Mouse (Mus musculus): Measurements from ENCODE around the gene Clstn2. TPM values are rescaled to one million over a fixed set of nuclear protein-coding genes. Genes with fewer than 3 reads are reported as not detected.

Gene Clstn2
- 100 to 1,000 TPM; 126 to 148 (median 138) TPM for total RNA-seq (2022)

DNA sequence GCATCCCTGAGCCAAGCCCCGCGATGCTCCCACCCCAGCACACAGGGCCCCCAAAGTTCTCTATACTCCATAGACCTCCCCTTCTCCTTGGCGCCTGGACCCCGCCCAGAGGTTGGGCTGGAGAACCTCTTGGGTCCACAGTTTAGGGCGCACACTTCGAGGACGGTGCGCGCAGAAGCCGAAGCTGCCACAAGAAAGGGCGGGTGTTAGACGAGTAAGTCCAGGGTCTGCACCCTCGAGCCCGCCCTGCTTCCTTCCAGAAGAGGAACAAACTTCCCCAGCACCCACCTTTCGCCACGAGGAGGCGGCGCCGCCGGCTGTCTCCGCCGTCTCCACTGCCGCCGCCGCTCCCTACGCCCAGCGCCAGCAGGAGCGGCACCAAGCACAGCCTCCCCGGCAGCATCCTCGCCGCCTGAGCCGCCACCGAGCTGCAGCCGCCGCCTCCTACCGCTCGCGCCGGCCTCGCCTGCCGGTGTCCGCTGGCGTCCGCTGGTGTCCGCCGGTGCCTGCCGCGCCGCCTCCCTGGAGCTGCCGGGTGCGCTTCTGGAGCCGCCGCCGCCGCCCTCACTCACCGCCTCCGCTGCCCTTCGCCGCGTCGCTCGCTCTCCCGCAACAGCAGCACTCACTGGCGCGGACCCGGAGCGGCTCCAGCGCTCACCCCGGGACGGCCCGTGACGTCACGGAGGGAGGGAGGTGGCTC is at the start of gene Clstn2:
TSS of gene Clstn2 (minus strand) at position 609 of the 700 bp plus-strand sequence.
- DNase-seq (ENCODE audit: low spot score in 2 of 2): peak; percentile 65 to 68

DNA sequence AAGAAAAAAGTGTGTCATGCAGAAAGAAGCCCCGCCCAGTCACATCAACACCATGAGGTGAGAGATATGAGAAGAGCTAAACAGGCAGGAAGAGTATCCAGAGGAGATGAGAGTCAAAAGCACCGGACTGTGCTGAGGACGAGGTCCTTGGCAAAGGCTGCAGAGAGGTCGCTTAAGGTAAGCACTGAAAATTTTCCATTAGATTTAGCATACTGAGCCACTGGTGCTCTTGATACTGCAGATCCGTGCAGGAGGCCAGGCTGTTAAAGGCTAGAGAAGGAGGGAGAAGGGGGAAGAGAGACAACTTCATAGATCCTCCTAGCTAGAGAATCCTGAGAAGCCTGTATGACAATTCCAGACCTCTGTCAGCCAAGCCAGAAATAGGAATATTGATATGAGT is 34.8 kb upstream of the Clstn2 start:
- DNase-seq (ENCODE audit: low spot score in 2 of 2): no peak

DNA sequence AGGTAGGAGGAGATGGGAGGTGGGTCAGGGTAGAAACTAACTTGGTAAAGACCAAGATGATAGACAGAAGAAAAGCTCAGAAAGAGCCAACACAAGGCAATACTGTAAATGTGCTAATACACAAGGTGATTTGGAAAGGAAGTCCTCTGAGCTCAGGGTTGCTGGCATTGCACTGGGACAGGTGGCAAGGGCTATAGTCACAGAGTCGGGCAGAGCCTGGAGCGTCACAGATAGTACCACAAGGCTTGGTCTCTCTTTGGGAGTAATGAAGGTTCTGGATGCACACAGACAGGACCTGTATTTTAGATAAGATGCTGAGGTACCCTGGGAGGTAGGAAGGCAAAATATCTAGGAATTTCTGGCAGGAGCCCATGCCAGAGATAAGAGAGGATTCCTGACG is 28.7 kb upstream of the Clstn2 start:
- no peak for DNase-seq (ENCODE audit: low spot score in 2 of 2)

DNA sequence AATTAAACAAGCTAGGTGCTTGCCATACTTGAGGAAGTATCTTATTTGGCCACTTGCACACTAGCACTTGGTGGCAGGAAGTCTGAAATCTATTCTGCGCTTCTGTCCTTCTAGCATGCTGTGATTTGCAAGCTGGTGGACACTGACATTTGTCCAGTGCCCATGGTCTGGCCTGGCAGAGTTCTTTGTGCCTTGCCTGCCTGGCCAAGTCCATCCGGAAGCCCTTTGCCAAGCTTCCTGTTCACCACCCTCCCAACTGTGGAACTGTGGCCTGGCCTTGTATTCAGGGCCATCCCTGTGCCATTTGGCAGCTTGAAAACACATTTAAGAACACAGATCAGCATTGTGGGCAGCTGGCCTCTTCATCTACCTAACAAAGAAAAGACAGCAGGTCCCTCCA is 24.3 kb upstream of the Clstn2 start:
- no peak for DNase-seq (ENCODE audit: low spot score in 2 of 2)

DNA sequence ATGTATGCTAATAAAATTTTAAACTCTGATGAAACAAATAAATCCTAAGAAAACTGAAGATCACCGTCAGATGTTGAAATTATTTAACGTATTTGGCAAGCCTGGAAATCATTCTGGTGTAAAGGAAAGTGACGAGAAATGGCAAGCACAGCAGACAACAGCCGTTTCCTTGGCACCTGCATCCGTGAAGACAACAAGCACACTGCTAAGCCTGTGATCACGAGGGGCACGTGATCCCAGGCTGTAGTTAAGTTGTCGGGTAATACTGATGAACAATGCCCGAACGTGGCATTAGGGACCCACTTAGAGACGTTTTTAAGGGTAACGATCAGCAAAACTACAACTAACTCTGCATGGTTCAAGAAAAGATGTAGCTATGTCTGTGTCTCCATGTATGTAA is 18.4 kb upstream of the Clstn2 start:
- no peak for DNase-seq (ENCODE audit: low spot score in 2 of 2)

DNA sequence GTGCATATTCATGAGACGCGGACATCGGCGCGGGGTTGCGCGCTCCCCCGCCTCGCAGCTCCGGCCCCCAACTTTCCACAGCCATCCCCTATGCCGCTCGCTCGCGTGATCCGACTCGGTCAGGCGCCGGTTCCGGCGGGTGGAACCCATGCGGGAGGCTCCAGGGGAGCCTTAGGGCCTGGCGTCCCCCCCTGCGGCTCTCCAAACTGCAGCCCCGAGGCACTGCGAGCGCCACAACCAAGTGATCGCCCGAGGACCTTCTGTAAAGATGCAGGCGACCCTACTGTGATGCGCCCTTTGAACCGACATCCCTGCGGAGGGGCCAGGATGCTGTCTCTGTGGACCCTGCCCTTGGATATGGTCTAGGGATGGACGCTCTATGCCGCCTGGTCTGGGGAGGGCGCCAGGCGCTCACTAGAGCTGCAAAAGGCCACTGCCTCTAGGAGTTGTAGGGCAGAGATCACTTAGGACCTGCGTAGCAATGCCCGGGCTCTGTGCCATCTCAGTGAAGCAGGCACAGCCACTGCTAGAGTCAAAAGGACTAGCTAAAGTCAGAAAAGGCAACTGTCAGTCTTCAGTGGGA is 383 bp upstream of the Clstn2 start:
- DNase-seq (ENCODE audit: low spot score in 2 of 2): peak in 1 of 2 experiments; percentile 30

DNA sequence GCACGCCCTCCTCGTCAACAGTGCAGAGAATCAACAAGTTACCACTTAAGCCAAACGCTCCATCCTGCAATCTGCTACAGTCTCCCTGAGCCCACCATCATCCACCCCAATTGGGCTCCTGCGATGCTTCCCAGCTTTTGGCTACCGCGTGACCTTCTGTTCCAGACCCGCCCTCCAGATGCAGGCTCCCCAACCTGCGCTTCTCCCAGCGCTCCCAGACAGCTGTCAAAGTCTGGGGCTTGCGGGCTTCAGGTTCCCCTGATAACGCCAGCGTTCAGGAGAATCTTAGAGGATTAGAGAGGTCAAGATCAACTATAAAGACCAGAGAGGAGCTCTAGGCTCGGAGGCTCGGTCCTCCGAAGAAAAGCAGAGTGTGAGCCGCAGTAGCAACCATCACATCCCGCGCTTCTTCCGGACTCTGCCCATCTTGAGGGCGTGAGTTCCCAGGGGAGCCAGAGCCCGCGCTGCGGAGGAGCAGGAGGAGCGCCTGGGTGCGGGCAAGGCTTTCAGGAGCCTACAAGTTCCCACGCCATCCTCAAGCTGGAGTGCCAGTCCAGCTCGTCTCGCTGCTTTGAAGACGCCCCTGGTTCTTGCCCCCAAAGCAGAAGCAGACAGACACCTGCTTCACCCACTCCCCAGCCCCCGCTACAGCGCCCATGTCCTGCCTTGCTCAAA is 946 bp downstream of the Clstn2 start:
- DNase-seq (ENCODE audit: low spot score in 2 of 2): no peak

DNA sequence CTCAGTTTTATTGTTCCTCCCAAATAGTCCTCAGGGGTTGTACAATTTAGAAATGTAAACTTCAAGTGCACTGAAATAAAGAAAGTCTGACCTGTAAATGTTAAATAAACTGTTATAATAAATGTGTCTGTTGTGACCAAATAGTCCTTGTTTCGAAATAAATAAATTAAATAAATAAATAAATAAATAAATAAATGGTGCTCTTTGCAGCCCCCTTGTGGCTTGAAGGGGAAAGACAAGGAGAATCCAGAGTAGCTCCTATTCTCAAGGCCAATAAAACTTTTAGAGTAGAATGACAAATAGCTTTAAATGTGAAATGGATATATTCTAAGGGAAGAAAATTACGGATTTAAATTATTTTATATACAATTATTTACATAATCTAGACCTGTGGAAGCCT is 2.3 kb downstream of the Clstn2 start:
- DNase-seq (ENCODE audit: low spot score in 2 of 2): peak in 1 of 2 experiments; percentile 49

DNA sequence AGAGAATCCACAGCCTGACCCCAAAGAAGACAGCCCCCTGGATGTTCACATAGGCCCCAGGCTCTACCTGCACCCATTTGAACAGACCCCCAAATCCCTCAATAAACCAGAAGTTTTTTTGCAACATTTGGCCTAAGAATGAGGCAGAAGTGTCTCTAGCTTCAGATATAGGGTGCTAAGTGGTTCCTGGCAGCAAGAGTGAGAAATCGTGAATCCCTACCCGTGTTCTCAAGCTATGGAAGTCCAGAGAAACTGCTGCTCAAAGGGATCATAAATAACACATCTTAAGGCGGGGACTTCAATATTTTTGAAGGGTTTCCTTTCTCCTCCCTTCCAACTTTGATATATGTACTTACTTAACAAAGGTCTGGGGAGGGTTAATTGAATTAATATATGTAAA is 7.4 kb downstream of the Clstn2 start:
- DNase-seq (ENCODE audit: low spot score in 2 of 2): no peak

DNA sequence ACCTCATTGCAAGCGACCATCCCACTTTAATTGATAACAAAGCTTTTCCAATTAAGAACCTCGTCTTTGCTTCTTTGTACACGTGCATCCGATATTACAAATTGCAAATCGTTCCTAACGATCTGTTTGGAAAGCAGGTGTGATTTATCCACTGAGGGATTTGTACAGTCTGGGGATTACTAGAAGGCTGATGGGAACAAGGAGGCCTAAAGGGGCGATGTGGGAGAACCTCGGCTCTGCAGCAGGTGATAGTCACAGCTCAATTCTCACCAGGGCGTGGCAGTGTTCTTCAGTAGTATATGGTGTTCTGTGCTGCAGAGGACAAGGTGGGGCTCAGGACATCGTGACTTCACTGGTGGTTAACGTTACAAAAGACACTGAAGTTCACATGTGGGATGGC is 9.9 kb downstream of the Clstn2 start:
- DNase-seq (ENCODE audit: low spot score in 2 of 2): no peak

DNA sequence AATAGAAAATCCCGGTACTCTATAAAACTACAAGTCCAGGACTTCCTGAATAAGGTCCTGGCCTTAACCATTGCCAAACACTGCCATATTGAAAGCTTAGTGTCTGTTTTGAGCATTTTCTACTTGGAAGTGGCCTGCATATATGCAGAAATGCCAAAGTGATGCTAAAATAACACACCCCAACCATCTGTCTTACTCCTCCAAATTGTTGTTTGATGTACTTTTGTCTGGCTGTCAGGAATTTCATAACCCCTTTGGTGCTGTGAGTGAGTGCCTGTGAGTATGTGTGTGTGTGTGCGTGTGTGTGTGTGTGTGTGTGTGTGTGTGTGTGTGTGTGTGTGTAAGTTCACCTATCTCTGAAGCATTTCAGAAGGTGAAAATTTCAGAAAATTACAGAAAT is 13.1 kb downstream of the Clstn2 start:
- no peak for DNase-seq (ENCODE audit: low spot score in 2 of 2)

DNA sequence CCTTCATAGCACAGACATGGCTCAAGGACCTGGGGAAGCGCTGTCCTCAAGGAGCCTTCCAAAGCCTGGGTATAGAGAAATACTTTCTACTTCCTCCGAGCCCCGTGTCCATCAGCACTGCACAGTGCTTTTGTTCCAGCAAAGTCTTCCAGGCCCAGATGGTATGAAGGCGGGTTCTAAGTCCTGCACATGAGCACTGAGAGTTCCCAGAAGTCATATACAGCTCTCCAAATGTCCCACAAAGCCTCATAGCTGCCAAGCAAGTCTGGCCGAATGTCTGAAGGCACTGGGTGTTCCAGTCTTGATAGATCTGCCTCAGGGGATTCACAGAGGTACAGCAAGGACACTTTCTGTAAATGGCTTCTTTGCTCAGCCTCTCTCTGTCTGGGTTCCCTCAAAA is 14.3 kb downstream of the Clstn2 start:
- peak; percentile 65 to 71 for DNase-seq (ENCODE audit: low spot score in 2 of 2)

DNA sequence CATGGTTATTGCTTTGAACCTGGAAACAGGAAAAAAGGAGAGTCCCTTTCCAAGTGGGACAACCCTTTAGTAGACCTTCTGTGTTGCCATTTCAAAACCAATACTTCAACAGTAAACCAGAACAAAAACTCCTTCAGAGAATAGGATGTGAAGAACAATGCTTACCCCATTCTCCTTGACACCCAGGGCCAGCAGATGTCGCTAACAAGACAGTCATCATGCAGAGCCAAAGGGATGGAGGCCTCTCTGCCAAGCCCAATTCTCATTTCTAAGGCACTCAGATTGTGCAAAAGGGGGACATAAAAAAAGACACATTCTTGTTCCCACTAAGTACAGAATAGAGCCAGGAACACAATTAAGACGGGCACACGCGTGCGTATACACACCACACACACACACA is 16.4 kb downstream of the Clstn2 start:
- no peak for DNase-seq (ENCODE audit: low spot score in 2 of 2)

DNA sequence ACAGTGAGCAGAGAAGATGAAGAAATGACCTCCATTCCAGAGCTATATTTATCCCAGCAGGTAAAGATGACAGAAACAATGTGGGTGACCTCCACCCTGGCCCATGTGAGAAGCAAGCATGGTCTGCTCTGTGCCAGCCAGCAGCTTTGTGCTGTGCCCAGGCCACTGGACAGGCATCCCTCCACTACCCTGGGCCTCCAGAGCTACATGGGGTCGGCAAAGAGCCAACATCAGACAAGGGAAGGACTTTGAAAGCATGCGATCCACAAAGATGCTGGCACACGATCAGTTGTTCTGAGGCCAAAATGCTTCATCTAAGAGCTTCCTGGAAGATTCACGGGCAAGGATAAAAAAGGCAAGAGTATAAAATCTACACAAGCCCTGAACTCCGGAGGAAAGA is 36.6 kb downstream of the Clstn2 start:
- no peak for DNase-seq (ENCODE audit: low spot score in 2 of 2)

DNA sequence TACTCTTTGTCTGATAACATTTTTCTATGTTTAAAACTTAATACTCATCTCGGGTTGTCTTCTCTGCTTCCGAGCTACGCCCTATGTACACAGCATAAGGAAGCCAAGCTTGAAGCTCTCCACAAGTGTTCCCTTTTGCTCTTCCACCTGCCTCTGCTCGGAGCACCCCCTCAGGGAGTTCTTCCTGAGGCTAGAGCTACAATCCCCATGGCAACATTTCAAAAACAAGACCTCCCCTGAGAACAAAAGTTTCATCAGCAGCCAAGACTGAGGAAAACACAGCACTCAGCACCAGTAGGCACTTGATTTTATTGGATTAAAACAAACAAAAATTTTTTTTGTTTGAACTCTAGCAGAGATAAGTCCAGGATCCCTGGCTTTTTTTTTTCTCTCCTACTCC is 37.3 kb downstream of the Clstn2 start:
- no peak for DNase-seq (ENCODE audit: low spot score in 2 of 2)

DNA sequence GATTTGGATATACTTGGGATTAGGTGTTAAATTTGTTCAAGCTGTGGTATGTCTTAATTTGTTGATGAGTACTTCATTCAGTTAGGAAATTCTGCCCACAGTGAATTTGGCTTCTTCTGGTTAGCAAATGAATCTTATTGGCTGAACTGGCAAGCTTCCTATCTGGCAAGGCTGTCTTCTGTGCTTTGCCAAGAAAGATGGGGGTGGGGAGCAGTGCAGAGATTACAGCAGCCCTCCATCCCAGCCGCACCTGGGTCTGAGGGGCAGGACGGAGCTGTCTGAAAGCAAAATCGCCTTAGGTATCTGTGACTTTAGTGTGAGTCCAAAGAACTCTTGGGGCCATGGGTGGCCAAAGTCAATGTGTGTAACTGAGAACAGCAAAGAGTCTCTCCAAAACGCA is 40.9 kb downstream of the Clstn2 start:
- DNase-seq (ENCODE audit: low spot score in 2 of 2): no peak

DNA sequence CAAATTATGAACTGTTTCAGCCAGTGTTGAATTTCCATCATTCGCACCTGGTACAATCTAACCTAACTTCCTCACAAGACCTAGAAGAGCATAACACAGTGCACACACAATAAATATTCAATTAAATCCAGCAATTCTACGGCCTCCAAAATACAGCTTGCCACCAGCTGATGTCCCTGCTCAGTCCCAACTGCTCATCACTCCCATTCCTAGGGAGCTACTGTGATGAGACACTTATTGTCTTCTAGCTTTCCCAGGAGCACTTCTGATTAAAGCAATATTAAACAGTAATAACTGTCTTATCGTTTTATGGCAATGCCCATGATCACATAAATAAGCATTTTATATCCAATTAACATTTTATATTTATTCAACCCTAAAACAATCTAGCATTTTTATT is 55.6 kb downstream of the Clstn2 start:
- no peak for DNase-seq (ENCODE audit: low spot score in 2 of 2)

DNA sequence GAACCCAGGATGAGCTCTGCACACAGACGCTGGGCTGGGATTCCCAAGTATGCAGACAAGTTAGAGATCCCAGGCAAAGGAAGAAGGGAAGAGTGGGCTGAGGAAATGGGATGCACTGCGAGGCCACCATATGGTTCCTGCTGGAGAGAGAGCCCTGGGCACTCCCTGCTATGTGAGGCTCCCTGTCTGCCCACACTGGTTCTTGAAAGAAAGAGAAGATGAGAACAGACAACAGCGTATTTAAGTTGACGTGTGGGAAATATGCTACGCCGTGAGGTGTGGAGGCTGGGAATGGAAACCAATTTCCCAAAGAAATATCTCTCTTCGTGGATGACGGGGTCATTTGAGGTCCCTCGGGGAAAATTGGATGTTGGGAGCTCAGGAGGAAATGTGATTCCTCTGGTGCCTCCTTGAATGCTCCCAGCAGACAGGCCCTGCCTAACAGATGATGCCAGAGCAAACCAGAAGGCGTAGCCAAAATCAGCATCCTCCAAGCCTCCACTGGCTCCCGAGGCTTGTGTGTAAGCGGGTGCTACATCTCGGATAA is 58.1 kb downstream of the Clstn2 start:
- DNase-seq (ENCODE audit: low spot score in 2 of 2): no peak

DNA sequence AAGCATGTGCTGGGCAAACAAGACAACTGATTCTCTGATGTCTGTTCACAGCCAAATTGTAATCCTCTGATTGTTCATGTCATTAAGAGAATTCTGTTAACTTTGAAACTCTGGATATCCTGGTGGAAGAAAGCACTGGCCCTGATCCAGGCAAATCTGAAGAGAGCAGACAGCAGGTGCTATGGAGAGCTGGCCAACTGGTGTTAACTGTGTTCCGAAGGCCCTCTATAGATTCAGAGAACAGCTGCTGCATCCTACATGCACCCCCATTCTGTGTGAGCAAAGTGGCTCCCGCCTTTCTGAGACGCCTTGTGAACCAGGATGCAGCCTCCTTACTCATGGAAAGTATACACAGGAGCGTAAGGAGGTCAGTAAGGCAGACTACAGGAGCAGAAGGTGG is 66.3 kb downstream of the Clstn2 start:
- peak in 1 of 2 experiments; percentile 56 for DNase-seq (ENCODE audit: low spot score in 2 of 2)

DNA sequence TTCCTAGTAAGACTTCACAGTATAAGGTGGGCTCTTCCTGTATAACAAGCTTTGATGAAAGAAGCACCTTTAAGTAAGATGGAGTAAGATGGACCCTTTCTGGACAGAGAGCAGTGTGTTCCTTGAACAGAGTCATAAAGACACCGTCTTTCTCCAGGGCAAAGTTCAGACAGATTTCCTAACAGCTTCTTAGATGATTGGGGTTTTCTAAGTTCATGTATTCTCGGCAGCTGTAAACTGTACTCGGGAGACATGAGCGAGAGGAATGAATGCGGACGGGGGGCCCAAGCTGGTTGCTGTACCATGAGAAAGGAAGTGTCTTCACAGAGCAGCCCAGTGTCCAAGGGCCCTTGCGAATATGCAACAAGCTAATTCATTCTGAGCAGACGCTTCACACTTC is 75.5 kb downstream of the Clstn2 start:
- DNase-seq (ENCODE audit: low spot score in 2 of 2): no peak

DNA sequence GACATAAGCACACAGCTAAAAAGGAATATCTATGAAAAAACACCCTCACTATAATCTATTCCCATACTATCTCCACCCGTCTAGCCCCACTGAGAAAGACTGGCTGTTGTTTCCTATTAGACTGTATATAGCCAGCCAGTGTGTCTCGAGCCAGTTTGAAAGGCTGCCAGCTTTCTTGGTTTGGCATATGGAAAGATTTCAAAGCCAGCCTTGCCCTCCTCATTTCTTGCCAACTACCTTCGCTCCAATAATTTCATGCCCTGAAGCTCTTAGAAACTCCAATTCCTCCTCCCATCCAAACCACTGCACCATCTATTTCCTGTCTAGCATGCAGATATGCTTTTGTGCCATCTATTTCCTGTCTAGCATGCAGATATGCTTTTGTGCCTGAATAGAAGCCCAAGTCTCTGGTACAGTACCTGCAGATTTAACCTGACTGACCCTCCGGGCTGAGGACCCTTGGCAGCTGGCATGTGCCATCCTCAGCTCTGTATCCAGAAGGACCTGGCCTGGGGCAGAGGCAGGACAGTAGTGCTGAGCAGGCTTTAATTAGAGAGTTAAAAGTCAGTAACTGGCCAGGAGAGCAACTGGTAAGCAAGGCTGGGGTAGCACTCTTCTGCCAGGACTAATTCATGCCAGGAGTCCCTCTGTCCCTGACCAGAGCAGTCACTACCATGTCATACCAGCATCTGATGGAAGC is 76.4 kb downstream of the Clstn2 start:
- DNase-seq (ENCODE audit: low spot score in 2 of 2): no peak

DNA sequence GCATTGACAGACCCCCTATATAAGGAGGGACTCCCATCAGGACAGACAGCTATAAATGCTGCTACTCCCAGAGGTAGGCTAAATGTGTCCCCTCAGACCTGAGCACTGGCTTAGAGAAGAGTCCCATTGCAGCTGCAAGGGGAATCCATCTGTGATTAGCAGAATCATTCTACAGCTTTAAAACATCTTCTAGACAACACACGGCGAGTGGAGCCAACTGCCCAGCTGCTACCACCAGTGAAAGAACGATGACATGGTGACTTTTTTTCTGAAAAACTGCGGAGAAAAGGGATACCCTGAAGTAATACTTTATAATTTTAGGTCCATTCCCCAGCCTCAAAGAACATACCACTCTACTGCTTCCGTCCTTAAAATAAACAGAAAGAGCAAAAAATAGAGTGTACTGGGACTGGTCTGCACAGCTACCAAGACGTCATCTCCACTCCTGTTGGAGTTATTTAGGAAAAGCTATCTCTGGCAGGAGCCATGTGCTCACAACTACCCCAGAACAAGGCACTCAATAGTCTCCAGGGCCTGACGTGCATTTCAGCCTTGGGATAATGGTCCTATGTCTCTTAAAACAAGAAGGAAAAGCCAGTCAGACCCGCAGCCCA is 79.1 kb downstream of the Clstn2 start:
- no peak for DNase-seq (ENCODE audit: low spot score in 2 of 2)

All from layer of hippocampus, adult 8-10 months (tissue).